Mouse (Mus musculus): ENCODE measurements at regions not wholly inside any gene's neighbourhood (a gene's known extent, or its start where the extent isn't known, plus 50 kb on each side); places are given as distances from the start of the nearest gene placed in this dataset.

DNA sequence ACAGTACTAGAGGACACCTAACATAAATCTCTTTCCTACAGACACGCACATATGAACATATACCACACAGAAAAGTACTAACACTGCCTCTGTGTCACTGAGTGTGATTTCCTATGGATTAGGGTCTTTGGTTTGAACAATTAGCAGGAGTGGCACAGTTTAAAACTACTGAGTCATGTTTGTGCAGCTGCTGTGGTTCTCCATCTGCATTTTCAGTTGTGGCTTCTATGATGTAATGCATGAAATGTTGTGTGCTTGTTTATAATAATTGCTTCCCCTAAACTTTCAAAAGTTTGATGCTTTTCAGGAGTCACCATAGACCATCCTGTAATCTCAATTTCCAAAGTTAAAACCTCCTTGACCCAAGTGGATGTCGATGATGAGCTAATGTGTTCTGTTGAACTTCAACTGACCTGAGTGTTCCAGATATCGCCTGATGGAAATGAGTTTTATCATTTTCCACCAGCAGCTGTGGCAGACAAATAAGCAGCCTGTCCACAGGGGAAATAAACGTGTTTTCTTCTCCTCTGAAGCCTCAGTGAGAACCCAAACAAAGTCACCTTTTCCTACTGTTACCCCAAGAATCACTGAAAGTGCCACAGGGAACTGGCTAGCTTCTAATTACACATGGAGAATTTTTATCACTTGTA is 239.0 kb upstream of the Tbl1xr1 start:
- no peaks in the 10 kb centered on the region for H3K4me1 ChIP-seq (ENCODE audit: control insufficient read depth, insufficient read depth, insufficient read length)
- no peak overlapping the region for H3K27ac ChIP-seq (ENCODE audit: insufficient read depth, low read length)
- TF ChIP-seq POLR2A (IDR thresholded peaks at IDR 0.05; ENCODE audit: low read depth, low read length) (no peak), CTCF (IDR thresholded peaks at IDR 0.05; ENCODE audit: extremely low read depth, insufficient read depth, insufficient read length, insufficient replicate concordance) (no peak)
- H3K36me3 ChIP-seq (ENCODE audit: control insufficient read depth, insufficient read depth, low read length): no peaks in the 10 kb centered on the region
- 59% methylated on average over 4 of the region's 4 CpGs for WGBS
- H3K4me3 ChIP-seq (ENCODE audit: extremely low read depth, insufficient read depth, insufficient read length): no peak overlapping the region
- H3K27me3 ChIP-seq (ENCODE audit: control insufficient read depth, insufficient read depth, low read length): no peaks in the 10 kb centered on the region
- no peak for DNase-seq (ENCODE audit: low read depth in 1 of 2, low spot score in 2 of 2)

GRCm38 (mm10) chr3:21840751-21841488 is 235.5 kb upstream of the Tbl1xr1 start:
- TF ChIP-seq CTCF (IDR thresholded peaks at IDR 0.05; ENCODE audit: extremely low read depth, insufficient read depth, insufficient read length, insufficient replicate concordance) (no peak), POLR2A (IDR thresholded peaks at IDR 0.05; ENCODE audit: low read depth, low read length) (no peak)
- no peak for DNase-seq (ENCODE audit: low read depth in 1 of 2, low spot score in 2 of 2)
- WGBS: 19% methylated on average over 5 of the region's 5 CpGs
- Histone ChIP-seq H3K36me3 (ENCODE audit: control insufficient read depth, insufficient read depth, low read length) (no peaks in the 10 kb centered on the region), H3K27ac (ENCODE audit: insufficient read depth, low read length) (no peak overlapping the region), H3K4me3 (ENCODE audit: extremely low read depth, insufficient read depth, insufficient read length) (no peak overlapping the region), H3K27me3 (ENCODE audit: control insufficient read depth, insufficient read depth, low read length) (no peaks in the 10 kb centered on the region), H3K4me1 (ENCODE audit: control insufficient read depth, insufficient read depth, insufficient read length) (no peaks in the 10 kb centered on the region)

DNA sequence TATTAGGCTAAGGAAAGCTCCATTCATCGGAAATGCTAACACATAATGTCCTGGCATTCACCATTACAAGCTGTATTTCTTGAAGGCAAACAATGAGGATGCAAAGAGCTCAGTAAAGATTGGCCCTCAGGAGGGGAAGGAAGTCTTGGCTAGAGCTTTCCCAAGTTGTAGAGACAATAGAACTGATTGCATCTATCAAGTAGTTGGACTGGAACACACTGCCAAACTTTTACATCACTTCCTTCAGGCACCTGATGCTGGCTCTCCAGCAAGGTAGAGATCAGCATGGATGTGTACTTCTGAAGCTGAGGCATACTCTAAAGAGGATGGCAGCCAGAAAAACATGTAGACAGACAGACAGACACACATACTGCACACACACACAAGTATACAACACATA is 234.9 kb upstream of the Tbl1xr1 start:
- Histone ChIP-seq H3K4me3 (ENCODE audit: extremely low read depth, insufficient read depth, insufficient read length) (no peak overlapping the region), H3K27ac (ENCODE audit: insufficient read depth, low read length) (no peak overlapping the region), H3K27me3 (ENCODE audit: control insufficient read depth, insufficient read depth, low read length) (no peaks in the 10 kb centered on the region), H3K36me3 (ENCODE audit: control insufficient read depth, insufficient read depth, low read length) (no peaks in the 10 kb centered on the region), H3K4me1 (ENCODE audit: control insufficient read depth, insufficient read depth, insufficient read length) (no peaks in the 10 kb centered on the region)
- TF ChIP-seq CTCF (IDR thresholded peaks at IDR 0.05; ENCODE audit: extremely low read depth, insufficient read depth, insufficient read length, insufficient replicate concordance) (no peak), POLR2A (IDR thresholded peaks at IDR 0.05; ENCODE audit: low read depth, low read length) (no peak)
- DNase-seq (ENCODE audit: low read depth in 1 of 2, low spot score in 2 of 2): no peak
- 48% methylated on average over 1 of the region's 1 CpGs for WGBS

DNA sequence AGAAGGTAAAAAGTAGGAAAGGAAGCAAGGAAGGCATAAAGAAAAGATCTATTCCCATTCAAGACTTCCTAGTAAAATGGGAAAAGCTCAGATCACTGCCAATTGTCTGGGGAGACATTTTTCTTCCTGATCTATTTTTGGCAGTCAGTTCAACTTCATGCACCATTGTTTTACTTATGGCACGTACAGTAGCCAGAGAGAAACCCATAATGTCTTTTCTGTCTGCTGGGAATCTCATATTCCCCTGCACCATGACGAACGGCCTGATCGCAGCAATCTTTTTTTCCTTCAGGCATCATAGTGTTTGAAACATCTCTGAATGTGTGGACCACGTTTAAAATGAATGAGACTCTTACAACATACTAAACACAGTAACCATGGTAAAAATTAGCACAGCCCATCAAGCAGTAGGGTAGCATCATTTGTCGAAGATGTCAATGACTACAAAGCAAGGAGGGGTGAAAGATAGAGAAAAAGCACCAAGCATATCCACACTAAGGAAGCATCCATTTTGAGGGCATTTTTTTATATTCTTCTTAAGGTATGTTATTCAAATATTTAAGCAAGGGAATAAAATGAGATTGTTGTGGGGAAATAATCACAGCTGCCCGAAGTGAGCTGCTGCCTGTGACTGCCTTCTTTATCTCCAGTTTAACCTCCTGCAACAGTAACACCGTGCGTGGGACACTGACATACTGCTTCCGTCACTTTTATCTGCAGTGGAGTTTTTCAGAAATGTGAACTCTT is 233.7 kb upstream of the Tbl1xr1 start:
- H3K27ac ChIP-seq (ENCODE audit: insufficient read depth, low read length): no peak overlapping the region
- H3K27me3 ChIP-seq (ENCODE audit: control insufficient read depth, insufficient read depth, low read length): no peaks in the 10 kb centered on the region
- TF ChIP-seq CTCF (IDR thresholded peaks at IDR 0.05; ENCODE audit: extremely low read depth, insufficient read depth, insufficient read length, insufficient replicate concordance): no peak
- TF ChIP-seq POLR2A (IDR thresholded peaks at IDR 0.05; ENCODE audit: low read depth, low read length): no peak
- H3K36me3 ChIP-seq (ENCODE audit: control insufficient read depth, insufficient read depth, low read length): no peaks in the 10 kb centered on the region
- WGBS: 82% methylated on average over 10 of the region's 10 CpGs
- no peak for DNase-seq (ENCODE audit: low read depth in 1 of 2, low spot score in 2 of 2)
- H3K4me1 ChIP-seq (ENCODE audit: control insufficient read depth, insufficient read depth, insufficient read length): no peaks in the 10 kb centered on the region
- H3K4me3 ChIP-seq (ENCODE audit: extremely low read depth, insufficient read depth, insufficient read length): no peak overlapping the region

- 78% methylated on average over 5 of the region's 5 CpGs for WGBS
- Histone ChIP-seq H3K27ac (ENCODE audit: insufficient read depth, low read length) (no peak overlapping the region), H3K27me3 (ENCODE audit: control insufficient read depth, insufficient read depth, low read length) (no peaks in the 10 kb centered on the region), H3K36me3 (ENCODE audit: control insufficient read depth, insufficient read depth, low read length) (no peaks in the 10 kb centered on the region), H3K4me1 (ENCODE audit: control insufficient read depth, insufficient read depth, insufficient read length) (no peaks in the 10 kb centered on the region), H3K4me3 (ENCODE audit: extremely low read depth, insufficient read depth, insufficient read length) (no peak overlapping the region)
- DNase-seq (ENCODE audit: low read depth in 1 of 2, low spot score in 2 of 2): no peak
- TF ChIP-seq POLR2A (IDR thresholded peaks at IDR 0.05; ENCODE audit: low read depth, low read length) (no peak), CTCF (IDR thresholded peaks at IDR 0.05; ENCODE audit: extremely low read depth, insufficient read depth, insufficient read length, insufficient replicate concordance) (no peak)
Observed at GRCm38 (mm10) chr3:21843292-21843852, 233.1 kb upstream of the Tbl1xr1 start.

GRCm38 (mm10) chr3:21849831-21850230 is 226.6 kb upstream of the Tbl1xr1 start:
- TF ChIP-seq POLR2A (IDR thresholded peaks at IDR 0.05; ENCODE audit: low read depth, low read length): no peak
- no peak for TF ChIP-seq CTCF (IDR thresholded peaks at IDR 0.05; ENCODE audit: extremely low read depth, insufficient read depth, insufficient read length, insufficient replicate concordance)
- 90% methylated on average over 5 of the region's 5 CpGs for WGBS
- H3K4me3 ChIP-seq (ENCODE audit: extremely low read depth, insufficient read depth, insufficient read length): no peak overlapping the region

More at GRCm38 (mm10) chr3:21849831-21850230, 226.6 kb upstream of the Tbl1xr1 start:
- Histone ChIP-seq H3K27ac (ENCODE audit: insufficient read depth, low read length) (no peak overlapping the region), H3K4me1 (ENCODE audit: control insufficient read depth, insufficient read depth, insufficient read length) (no peaks in the 10 kb centered on the region), H3K36me3 (ENCODE audit: control insufficient read depth, insufficient read depth, low read length) (no peaks in the 10 kb centered on the region), H3K27me3 (ENCODE audit: control insufficient read depth, insufficient read depth, low read length) (no peaks in the 10 kb centered on the region)
- no peak for DNase-seq (ENCODE audit: low read depth in 1 of 2, low spot score in 2 of 2)

Data from spleen, adult 2 months (tissue).